Mouse (Mus musculus) forebrain, postnatal 0 days (tissue): ENCODE measurements around the gene Tas2r144. TPM values are rescaled to one million over a fixed set of nuclear protein-coding genes. Genes with fewer than 3 reads are reported as not detected.

Source experiments
- ATAC-seq: fragments of 200-750 bp; cut with Nextera tagmentation; 2 replicates; pipeline ENCODE4 v1.8.0; 2017; ENCODE audit warnings: mild to moderate bottlenecking, moderate library complexity
- DNase-seq: peaks from one replicate; pipeline ENCODE4 v3.0.0-alpha.2; 2015
- H3K27ac ChIP-seq: fragments of 300-500 bp; sonication (generic); 2 replicates; pipeline ENCODE4 v1.5.1; 2014; ENCODE audit warnings: low read depth, mild to moderate bottlenecking, antibody characterized with exemption, low read length, moderate library complexity, mixed read lengths
- H3K27me3 ChIP-seq: fragments of 300-500 bp; sonication (generic); 2 replicates; pipeline ENCODE4 v1.6.1; 2014; ENCODE audit warnings: mild to moderate bottlenecking, low read length, mixed read lengths; ENCODE audit not compliant: insufficient read depth
- H3K36me3 ChIP-seq: fragments of 300-500 bp; sonication (generic); 2 replicates; pipeline ENCODE4 v1.6.1; 2014; ENCODE audit warnings: mild to moderate bottlenecking, moderate library complexity; ENCODE audit not compliant: insufficient read depth
- H3K4me1 ChIP-seq: fragments of 300-500 bp; sonication (generic); 2 replicates; pipeline ENCODE4 v1.6.1; 2014; ENCODE audit warnings: antibody characterized with exemption; ENCODE audit not compliant: insufficient read depth
- H3K4me2 ChIP-seq: fragments of 300-500 bp; sonication (generic); 2 replicates; pipeline ENCODE4 v1.6.1; 2014; ENCODE audit warnings: low read depth, mild to moderate bottlenecking, moderate library complexity
- H3K4me3 ChIP-seq: fragments of 300-500 bp; sonication (generic); 2 replicates; pipeline ENCODE4 v1.5.1; 2014; ENCODE audit warnings: low read depth, low read length, mixed read lengths
- H3K9ac ChIP-seq: fragments of 300-500 bp; sonication (generic); 2 replicates; pipeline ENCODE4 v1.6.1; 2014; ENCODE audit warnings: mild to moderate bottlenecking
- H3K9me3 ChIP-seq: fragments of 300-500 bp; sonication (generic); 2 replicates; pipeline ENCODE4 v1.6.1; 2016; ENCODE audit warnings: low read length
- CTCF ChIP-seq: sonication (generic); IDR thresholded peaks from 2 replicates; pipeline ENCODE4 v1.5.1; 2016; ENCODE audit warnings: antibody characterized with exemption, control low read depth, low read depth
- WGBS: fragments of 180-500 bp; shearing (Covaris S2); extraction: QIAGEN DNeasy Blood & Tissue Kit; methylation state at CpG from one replicate; pipeline ENCODE4 v1.1.7; 2014; 5-methylcytosine and 5-hydroxymethylcytosine counted together
- polyA plus RNA-seq: library from polyadenylated mRNA; unstranded; fragments of >200 nt; fragmentation: Nextera tagmentation; extraction: Ambion mirVana; gene quantifications from 2 replicates; pipeline ENCODE4 v1.2.1, GENCODE M21; 2015
- total RNA-seq: library from RNA; depleted of rRNA; stranded (reverse); fragments of >200 nt; gene quantifications from 2 replicates; pipeline ENCODE4 v1.2.3, GENCODE M21; 2014

Gene Tas2r144
- total and polyA plus RNA-seq, 2 experiments from 2014 or later, result not detected

GRCm38 (mm10) chr6:42247173-42247572 is 32.0 kb downstream of the Tas2r144 start:
- Histone ChIP-seq H3K9me3 (no peaks in the 10 kb centered on the region), H3K4me3 (0 out of 2 replicates have a peak overlapping the region, but pooled peaks have one; percentile 11), H3K9ac (no peak overlapping the region), H3K36me3 (no peaks in the 10 kb centered on the region), H3K4me1 (no peaks in the 10 kb centered on the region), H3K4me2 (peak overlapping the region; percentile 16), H3K27me3 (no peaks in the 10 kb centered on the region), H3K27ac (no peak overlapping the region)
- no peak for TF ChIP-seq CTCF
- DNase-seq (no peak), ATAC-seq (no peak; the same call in 1 of the 2 replicates)
- WGBS, result 15% methylated on average over 8 of the region's 8 CpGs

GRCm38 (mm10) chr6:42247981-42248380 is 32.9 kb downstream of the Tas2r144 start:
- Histone ChIP-seq H3K36me3 (no peaks in the 10 kb centered on the region), H3K4me3 (0 out of 2 replicates have a peak overlapping the region, but pooled peaks have one; percentile 11), H3K4me1 (no peaks in the 10 kb centered on the region), H3K27me3 (no peaks in the 10 kb centered on the region), H3K9me3 (no peaks in the 10 kb centered on the region), H3K9ac (no peak overlapping the region), H3K4me2 (no peak overlapping the region; the same call in 1 of the 2 replicates), H3K27ac (no peak overlapping the region)
- 42% methylated on average over 1 of the region's 1 CpGs for WGBS
- ATAC-seq (peak; percentile 79), DNase-seq (peak; percentile 47)
- TF ChIP-seq CTCF, result no peak

- H3K36me3 ChIP-seq, result no peaks in the 10 kb centered on the region
- H3K4me2 ChIP-seq, result no peak overlapping the region
- H3K27ac ChIP-seq, result no peak overlapping the region
- H3K9ac ChIP-seq, result no peak overlapping the region
- no peak for TF ChIP-seq CTCF
- DNase-seq, result no peak
- H3K9me3 ChIP-seq, result no peaks in the 10 kb centered on the region
- ATAC-seq, result no peak
- no peak overlapping the region for H3K4me3 ChIP-seq
- H3K27me3 ChIP-seq, result no peaks in the 10 kb centered on the region
- no peaks in the 10 kb centered on the region for H3K4me1 ChIP-seq
- 87% methylated on average over 4 of the region's 4 CpGs for WGBS
Measured at GRCm38 (mm10) chr6:42251791-42252190, 36.7 kb downstream of the Tas2r144 start.

GRCm38 (mm10) chr6:42253103-42253502 is 38.0 kb downstream of the Tas2r144 start:
- Histone ChIP-seq H3K27ac (no peak overlapping the region), H3K27me3 (no peaks in the 10 kb centered on the region)
- 44% methylated on average over 2 of the region's 2 CpGs for WGBS

GRCm38 (mm10) chr6:42257303-42257863 is 42.3 kb downstream of the Tas2r144 start:
- no peaks in the 10 kb centered on the region for H3K27me3 ChIP-seq
- peak; percentile 65; the same call in 1 of the 2 replicates for ATAC-seq
- H3K9ac ChIP-seq, result no peak overlapping the region
- peak; percentile 62 for DNase-seq
- H3K4me3 ChIP-seq, result no peak overlapping the region
- TF ChIP-seq CTCF, result peak; percentile 68
- no peaks in the 10 kb centered on the region for H3K4me1 ChIP-seq
- H3K27ac ChIP-seq, result no peak overlapping the region
- H3K9me3 ChIP-seq, result no peaks in the 10 kb centered on the region
- no peak overlapping the region for H3K4me2 ChIP-seq
- 18% methylated on average over 11 of the region's 11 CpGs for WGBS
- no peaks in the 10 kb centered on the region for H3K36me3 ChIP-seq

More at GRCm38 (mm10) chr6:42253103-42253502, 38.0 kb downstream of the Tas2r144 start:
- ATAC-seq (peak; percentile 25; the same call in 1 of the 2 replicates), DNase-seq (no peak)
- Histone ChIP-seq H3K4me2 (no peak overlapping the region), H3K9me3 (no peaks in the 10 kb centered on the region), H3K4me1 (no peaks in the 10 kb centered on the region), H3K9ac (no peak overlapping the region), H3K36me3 (no peaks in the 10 kb centered on the region), H3K4me3 (no peak overlapping the region)
- TF ChIP-seq CTCF, result no peak

- H3K4me2 ChIP-seq, result no peak overlapping the region
- no peak overlapping the region for H3K27ac ChIP-seq
- H3K27me3 ChIP-seq, result no peaks in the 10 kb centered on the region
- H3K4me3 ChIP-seq, result no peak overlapping the region
- no peak for TF ChIP-seq CTCF
- no peak for ATAC-seq
- WGBS, result 75% methylated on average over 6 of the region's 6 CpGs
- no peak for DNase-seq
- no peaks in the 10 kb centered on the region for H3K4me1 ChIP-seq
- no peaks in the 10 kb centered on the region for H3K9me3 ChIP-seq
- no peaks in the 10 kb centered on the region for H3K36me3 ChIP-seq
- H3K9ac ChIP-seq, result no peak overlapping the region
Measured at GRCm38 (mm10) chr6:42260430-42260829, 45.3 kb downstream of the Tas2r144 start.

- Histone ChIP-seq H3K4me1 (no peaks in the 10 kb centered on the region), H3K36me3 (no peaks in the 10 kb centered on the region), H3K27ac (no peak within 1 kb of the TSS), H3K4me2 (no peak within 1 kb of the TSS), H3K4me3 (no peak within 1 kb of the TSS), H3K27me3 (no peaks in the 10 kb centered on the region), H3K9ac (no peak within 1 kb of the TSS), H3K9me3 (no peaks in the 10 kb centered on the region)
- ATAC-seq (no peak), DNase-seq (no peak)
- 24% methylated on average over 20 of the region's 20 CpGs for WGBS
- no peak for TF ChIP-seq CTCF
Measured at GRCm38 (mm10) chr6:42261524-42262170, 46.5 kb downstream of the Tas2r144 start, which contains the start of gene Tmem139. Gene Tmem139 (plus strand): TSS chr6:42261970.
